Mouse (Mus musculus) liver, postnatal 0 days (tissue): ENCODE measurements around the gene Mxi1. TPM values are rescaled to one million over a fixed set of nuclear protein-coding genes. Genes with fewer than 3 reads are reported as not detected.

ENCODE experiments used
- ATAC-seq: fragments of 200-750 bp; cut with Nextera tagmentation; 2 replicates; pipeline ENCODE4 v1.8.0; 2017; ENCODE audit warnings: mild to moderate bottlenecking, moderate library complexity
- DNase-seq: peaks from one replicate; pipeline ENCODE4 v3.0.0-alpha.2; 2016
- H3K27ac ChIP-seq: fragments of 300-500 bp; sonication (generic); 2 replicates; pipeline ENCODE4 v1.5.1; 2014; ENCODE audit warnings: antibody characterized with exemption, moderate library complexity, mild to moderate bottlenecking, low read depth
- H3K27me3 ChIP-seq: fragments of 300-500 bp; sonication (generic); 2 replicates; pipeline ENCODE4 v1.6.1; 2014; ENCODE audit warnings: low read length, control low read depth, mixed read lengths; ENCODE audit not compliant: insufficient read depth
- H3K36me3 ChIP-seq: fragments of 300-500 bp; sonication (generic); replicated peaks from 2 replicates; pipeline ENCODE4 v1.6.1; 2014; ENCODE audit warnings: mild to moderate bottlenecking, control low read depth, low read length, moderate library complexity, mixed read lengths; ENCODE audit not compliant: insufficient read depth
- H3K4me1 ChIP-seq: fragments of 300-500 bp; sonication (generic); 2 replicates; pipeline ENCODE4 v1.6.1; 2014; ENCODE audit warnings: antibody characterized with exemption, mild to moderate bottlenecking, control low read depth; ENCODE audit not compliant: insufficient read depth
- H3K4me2 ChIP-seq: fragments of 300-500 bp; sonication (generic); 2 replicates; pipeline ENCODE4 v1.6.1; 2014; ENCODE audit warnings: low read depth, mild to moderate bottlenecking, low read length, moderate library complexity, mixed read lengths
- H3K4me3 ChIP-seq: fragments of 300-500 bp; sonication (generic); 2 replicates; pipeline ENCODE4 v1.5.1; 2014; ENCODE audit warnings: low read depth, low read length
- H3K9ac ChIP-seq: fragments of 300-500 bp; sonication (generic); replicated peaks from 2 replicates; pipeline ENCODE4 v1.6.1; 2014; ENCODE audit warnings: mild to moderate bottlenecking, moderate library complexity
- H3K9me3 ChIP-seq: fragments of 300-500 bp; sonication (generic); 2 replicates; pipeline ENCODE4 v1.6.1; 2016; ENCODE audit warnings: mild to moderate bottlenecking, control low read depth, low read length, mixed read lengths
- CTCF ChIP-seq: sonication (generic); IDR thresholded peaks from 2 replicates; pipeline ENCODE4 v1.5.1; 2016; ENCODE audit warnings: antibody characterized with exemption, low read depth
- EP300 ChIP-seq: IDR thresholded peaks from 2 replicates; pipeline ENCODE4 v1.6.1; 2016; ENCODE audit warnings: antibody characterized with exemption, low read depth, mild to moderate bottlenecking
- WGBS: fragments of 180-500 bp; shearing (Covaris S2); extraction: QIAGEN DNeasy Blood & Tissue Kit; methylation state at CpG from one replicate; pipeline ENCODE4 v1.1.7; 2014; ENCODE audit not compliant: insufficient replicate concordance; 5-methylcytosine and 5-hydroxymethylcytosine counted together
- polyA plus RNA-seq: library from polyadenylated mRNA; unstranded; fragments of >200 nt; fragmentation: Nextera tagmentation; extraction: Ambion mirVana; gene quantifications from 2 replicates; pipeline ENCODE4 v1.2.1, GENCODE M21; 2015

Mxi1 gene
- polyA plus RNA-seq, result 24.4 and 24.5 TPM in 2 replicates

- ATAC-seq, result peak; percentile 26
- TF ChIP-seq CTCF, result peak; percentile 69
- TF ChIP-seq EP300, result no peak
- Histone ChIP-seq H3K27ac (peak within 1 kb of the TSS; percentile 97), H3K9ac (peak within 1 kb of the TSS; percentile 92), H3K27me3 (no peaks in the 10 kb centered on the region), H3K4me1 (peaks cover 23% of the 10 kb centered on the region), H3K36me3 (no peaks in the 10 kb centered on the region), H3K4me3 (peak within 1 kb of the TSS; percentile 91), H3K4me2 (peak within 1 kb of the TSS; percentile 95), H3K9me3 (no peaks in the 10 kb centered on the region)
- under 1% methylated on average over 38 of the region's 38 CpGs for WGBS
- DNase-seq, result peak; percentile 87
Measured at GRCm38 (mm10) chr19:53310348-53310747, at the start of gene Mxi1. Gene Mxi1 (plus strand): TSS chr19:53310518.

GRCm38 (mm10) chr19:53260828-53261227 lies 49.5 kb upstream of the Mxi1 start:
- no peak for TF ChIP-seq CTCF
- TF ChIP-seq EP300, result no peak

GRCm38 (mm10) chr19:53262061-53262460 lies 48.3 kb upstream of the Mxi1 start:
- DNase-seq (no peak), ATAC-seq (no peak)
- Histone ChIP-seq H3K4me3 (no peak overlapping the region), H3K9me3 (no peaks in the 10 kb centered on the region), H3K27me3 (no peaks in the 10 kb centered on the region), H3K36me3 (no peaks in the 10 kb centered on the region), H3K4me2 (no peak overlapping the region), H3K4me1 (peaks cover 35% of the 10 kb centered on the region), H3K9ac (no peak overlapping the region), H3K27ac (no peak overlapping the region)
- no peak for TF ChIP-seq EP300
- TF ChIP-seq CTCF, result no peak
- WGBS, result 81% methylated on average over 7 of the region's 7 CpGs

More at GRCm38 (mm10) chr19:53260828-53261227, 49.5 kb upstream of the Mxi1 start:
- Histone ChIP-seq H3K4me1 (peaks cover 47% of the 10 kb centered on the region), H3K4me2 (no peak overlapping the region), H3K27me3 (no peaks in the 10 kb centered on the region), H3K36me3 (no peaks in the 10 kb centered on the region), H3K27ac (no peak overlapping the region), H3K4me3 (no peak overlapping the region), H3K9ac (no peak overlapping the region), H3K9me3 (no peaks in the 10 kb centered on the region)
- WGBS, result 77% methylated on average over 4 of the region's 4 CpGs
- ATAC-seq (no peak), DNase-seq (no peak)

GRCm38 (mm10) chr19:53263859-53264733 lies 46.2 kb upstream of the Mxi1 start:
- Histone ChIP-seq H3K9me3 (no peaks in the 10 kb centered on the region), H3K27me3 (no peaks in the 10 kb centered on the region), H3K4me2 (0 out of 2 replicates have a peak overlapping the region, but pooled peaks have one; percentile 23), H3K4me1 (peaks cover 16% of the 10 kb centered on the region), H3K9ac (no peak overlapping the region), H3K27ac (no peak overlapping the region), H3K4me3 (no peak overlapping the region), H3K36me3 (no peaks in the 10 kb centered on the region)
- 30% methylated on average over 22 of the region's 23 CpGs for WGBS
- ATAC-seq (no peak), DNase-seq (no peak)
- TF ChIP-seq CTCF (no peak), EP300 (no peak)

DNA sequence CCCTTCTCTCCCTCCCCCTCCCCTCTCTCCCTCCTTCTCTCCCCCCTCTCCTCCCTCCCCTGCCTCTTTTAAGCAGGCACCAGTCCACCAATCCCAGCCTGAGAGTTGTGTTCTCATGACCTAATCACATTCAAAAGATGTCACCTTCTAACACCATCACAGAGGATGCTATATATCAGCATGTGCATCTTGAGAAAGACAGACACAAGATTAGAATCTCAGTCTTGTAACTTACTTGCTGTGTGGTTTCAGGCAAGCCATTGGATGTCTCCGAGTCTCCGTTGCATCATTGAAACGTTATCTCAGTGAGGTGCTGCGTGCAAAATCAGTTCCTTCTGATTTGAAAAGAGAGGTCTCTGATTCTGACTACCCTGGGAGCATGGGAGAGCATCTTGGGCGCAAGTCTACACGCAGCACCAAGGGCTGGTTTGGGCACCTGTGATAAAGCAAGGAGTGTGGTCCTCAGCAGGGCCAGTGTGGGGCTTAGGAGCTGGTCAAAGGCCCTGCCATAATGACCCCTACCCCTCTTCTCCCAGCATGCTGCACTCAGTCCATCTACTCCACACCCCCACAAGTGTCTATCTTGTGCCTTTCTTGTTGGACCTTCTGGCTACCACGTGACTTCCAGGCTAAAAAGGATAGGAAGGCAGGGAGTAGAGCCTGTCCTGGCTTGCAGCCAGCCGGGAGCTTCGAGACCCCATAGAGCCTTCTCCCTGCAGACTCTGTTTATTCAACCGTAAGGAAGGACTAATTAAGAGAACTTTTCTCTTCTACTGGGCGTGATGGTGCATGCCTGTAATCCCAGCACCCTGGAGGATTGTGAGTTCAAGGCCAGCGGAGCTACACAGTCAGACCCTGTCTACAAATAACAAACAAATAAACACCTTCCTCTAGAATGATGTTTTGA lies 45.2 kb upstream of the Mxi1 start:
- no peaks in the 10 kb centered on the region for H3K9me3 ChIP-seq
- no peaks in the 10 kb centered on the region for H3K27me3 ChIP-seq
- no peak for TF ChIP-seq CTCF
- TF ChIP-seq EP300, result no peak
- no peak for DNase-seq
- H3K4me1 ChIP-seq, result peaks cover 6% of the 10 kb centered on the region
- H3K4me2 ChIP-seq, result no peak overlapping the region
- no peak overlapping the region for H3K27ac ChIP-seq
- ATAC-seq, result no peak
- no peak overlapping the region for H3K4me3 ChIP-seq
- H3K36me3 ChIP-seq, result no peaks in the 10 kb centered on the region
- H3K9ac ChIP-seq, result no peak overlapping the region
- 57% methylated on average over 12 of the region's 12 CpGs for WGBS

DNA sequence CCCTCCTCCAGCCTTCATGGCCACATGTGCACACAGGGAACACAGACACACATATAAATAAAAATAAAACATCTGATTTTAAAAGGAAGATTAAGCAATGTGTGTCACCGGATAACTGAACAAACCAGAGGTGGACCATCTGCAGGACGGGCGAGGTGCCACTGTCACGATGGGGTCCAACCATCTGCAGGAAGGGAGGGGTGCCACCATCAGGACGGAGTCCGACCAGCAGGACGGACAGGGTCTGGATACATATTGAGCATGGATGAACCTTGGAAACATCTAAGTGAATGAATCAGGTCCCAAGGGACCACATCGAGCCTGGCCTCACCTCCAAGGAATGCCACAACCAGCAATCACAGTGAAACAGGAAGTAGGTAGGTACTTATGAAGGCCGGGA lies 43.0 kb upstream of the Mxi1 start:
- no peaks in the 10 kb centered on the region for H3K27me3 ChIP-seq
- H3K36me3 ChIP-seq, result no peaks in the 10 kb centered on the region
- H3K4me3 ChIP-seq, result no peak overlapping the region
- no peak overlapping the region for H3K4me2 ChIP-seq
- no peak for TF ChIP-seq EP300
- no peak for TF ChIP-seq CTCF
- DNase-seq (no peak), ATAC-seq (no peak)
- H3K9me3 ChIP-seq, result no peaks in the 10 kb centered on the region
- 78% methylated on average over 9 of the region's 9 CpGs for WGBS
- no peak overlapping the region for H3K27ac ChIP-seq
- no peak overlapping the region for H3K9ac ChIP-seq
- H3K4me1 ChIP-seq, result no peaks in the 10 kb centered on the region
